Mouse (Mus musculus) C2C12 (cell line): ENCODE measurements around the gene Eif2s2. TPM values are rescaled to one million over a fixed set of nuclear protein-coding genes. Genes with fewer than 3 reads are reported as not detected.
"Not testable (repeated sequence)": the region's sequence is repeated elsewhere in the genome, so short reads cannot be mapped to it uniquely, and the experiment has no call there.

Experiments used
- H3K27me3 ChIP-seq: one replicate; pipeline ENCODE4 v1.6.1; 2011; ENCODE audit not compliant: control insufficient read depth, insufficient read depth, insufficient read length
- H3K36me3 ChIP-seq: one replicate; pipeline ENCODE4 v1.6.1; 2011; ENCODE audit not compliant: control insufficient read depth, insufficient read depth
- H3K4me3 ChIP-seq: one replicate; pipeline ENCODE4 v1.5.1; 2011; ENCODE audit warnings: mild to moderate bottlenecking, control low read depth; ENCODE audit not compliant: poor library complexity, insufficient read depth, severe bottlenecking
- H3K79me2 ChIP-seq: one replicate; pipeline ENCODE4 v1.6.1; 2011; ENCODE audit not compliant: control insufficient read depth, insufficient read depth
- H3K79me3 ChIP-seq: one replicate; pipeline ENCODE4 v1.6.1; 2011; ENCODE audit warnings: low read depth, control low read depth
- H3ac ChIP-seq: one replicate; pipeline ENCODE3; 2011; ENCODE audit warnings: low read depth; ENCODE audit not compliant: control insufficient read depth, insufficient read length
- CEBPB ChIP-seq: IDR thresholded peaks from one replicate; pipeline ENCODE4 v1.6.1; 2011; ENCODE audit warnings: low read depth, mild to moderate bottlenecking, control low read depth, moderate library complexity
- CTCF ChIP-seq: IDR thresholded peaks from one replicate; pipeline ENCODE4 v1.5.1; 2011; ENCODE audit not compliant: control insufficient read depth, insufficient read depth, insufficient read length
- FOSL1 ChIP-seq: IDR thresholded peaks from one replicate; pipeline ENCODE4 v1.8.0; 2011; ENCODE audit warnings: mild to moderate bottlenecking, low read length; ENCODE audit not compliant: poor library complexity, insufficient read depth, severe bottlenecking
- MAX ChIP-seq: IDR thresholded peaks from one replicate; pipeline ENCODE4 v1.6.1; 2011; ENCODE audit warnings: mild to moderate bottlenecking, control low read depth
- MYOD1 ChIP-seq: IDR thresholded peaks from one replicate; pipeline ENCODE4 v1.6.1; 2011; ENCODE audit warnings: low read depth; ENCODE audit not compliant: control insufficient read depth, insufficient read length
- MYOG ChIP-seq: IDR thresholded peaks from one replicate; pipeline ENCODE4 v1.6.1; 2011; ENCODE audit not compliant: control insufficient read depth, insufficient read length; ENCODE audit errors: extremely low read depth
- USF1 ChIP-seq: IDR thresholded peaks from one replicate; pipeline ENCODE4 v1.6.1; 2011; ENCODE audit warnings: low read depth, mild to moderate bottlenecking, control low read depth, moderate library complexity
- polyA plus RNA-seq: library from polyadenylated mRNA; unstranded; fragments of >200 nt; fragmentation: generic; extraction: Trizol; gene quantifications from one replicate; pipeline ENCODE4 v1.2.1, GENCODE M21; 2012; ENCODE audit warnings: missing spikeins

The Eif2s2 gene
- polyA plus RNA-seq, 1 experiment: 91.2 TPM

DNA sequence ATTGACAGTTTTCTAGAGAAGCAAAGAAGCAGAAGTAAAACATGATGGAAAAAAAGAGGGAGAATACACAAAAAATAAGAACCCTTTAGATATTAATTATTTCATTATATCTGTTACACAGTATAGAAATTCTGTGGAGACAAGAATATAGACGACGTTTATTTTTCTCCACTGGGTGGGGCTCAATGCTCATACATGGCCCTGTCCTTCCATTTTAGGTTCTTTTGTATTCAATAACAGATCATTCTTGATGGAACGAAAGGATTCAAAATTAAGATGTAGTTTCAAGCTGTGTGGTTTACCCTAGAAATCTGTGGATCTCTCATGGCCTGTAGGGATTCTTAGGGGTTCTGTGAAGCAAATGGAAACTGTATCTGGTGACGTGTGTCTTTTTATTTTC, 41.1 kb upstream of the Eif2s2 start:
- Histone ChIP-seq H3K79me3 (no peaks in the 10 kb centered on the region), H3ac (no peak overlapping the region), H3K27me3 (peaks cover 19% of the 10 kb centered on the region), H3K79me2 (no peaks in the 10 kb centered on the region), H3K4me3 (no peak overlapping the region), H3K36me3 (no peaks in the 10 kb centered on the region)
- TF ChIP-seq MYOD1 (no peak), CTCF (no peak), MAX (no peak), FOSL1 (no peak), USF1 (no peak), CEBPB (no peak), MYOG (no peak)

- peaks cover 12% of the 10 kb centered on the region for H3K27me3 ChIP-seq
- H3K4me3 ChIP-seq: no peak overlapping the region
- no peak for TF ChIP-seq MYOD1
- TF ChIP-seq FOSL1: no peak
- TF ChIP-seq CTCF: no peak
- no peak for TF ChIP-seq CEBPB
- no peak for TF ChIP-seq MYOG
- TF ChIP-seq USF1: no peak
- TF ChIP-seq MAX: no peak
- H3ac ChIP-seq: no peak overlapping the region
- no peaks in the 10 kb centered on the region for H3K79me2 ChIP-seq
- H3K36me3 ChIP-seq: no peaks in the 10 kb centered on the region
- H3K79me3 ChIP-seq: no peaks in the 10 kb centered on the region
These were observed 35.6 kb upstream of the Eif2s2 start for GRCm38 (mm10) chr2:154928298-154928697.

DNA sequence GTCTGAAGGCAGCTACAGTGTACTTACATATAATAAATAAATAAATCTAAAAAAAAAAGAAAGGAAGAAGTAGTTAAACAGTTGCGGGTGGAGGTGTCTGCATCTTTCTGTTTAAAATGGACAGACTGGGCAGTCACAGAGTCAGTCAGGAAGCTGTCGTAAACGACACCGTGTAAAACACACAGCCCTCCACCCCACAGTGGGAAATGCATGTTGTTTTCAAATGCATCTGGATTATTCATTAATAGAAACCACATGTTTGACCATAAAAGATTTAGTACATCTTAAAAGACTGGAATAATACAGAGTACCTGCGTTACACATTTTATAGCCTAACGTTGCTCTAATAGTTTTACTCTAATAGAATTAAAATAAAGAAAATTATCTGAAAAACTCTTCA, 34.1 kb upstream of the Eif2s2 start:
- Histone ChIP-seq H3K79me3 (no peaks in the 10 kb centered on the region), H3K27me3 (peaks cover 12% of the 10 kb centered on the region), H3K4me3 (no peak overlapping the region), H3K36me3 (no peaks in the 10 kb centered on the region), H3ac (no peak overlapping the region), H3K79me2 (no peaks in the 10 kb centered on the region)
- TF ChIP-seq FOSL1 (no peak), MAX (no peak), CEBPB (no peak), MYOD1 (no peak), MYOG (no peak), CTCF (no peak), USF1 (no peak)

DNA sequence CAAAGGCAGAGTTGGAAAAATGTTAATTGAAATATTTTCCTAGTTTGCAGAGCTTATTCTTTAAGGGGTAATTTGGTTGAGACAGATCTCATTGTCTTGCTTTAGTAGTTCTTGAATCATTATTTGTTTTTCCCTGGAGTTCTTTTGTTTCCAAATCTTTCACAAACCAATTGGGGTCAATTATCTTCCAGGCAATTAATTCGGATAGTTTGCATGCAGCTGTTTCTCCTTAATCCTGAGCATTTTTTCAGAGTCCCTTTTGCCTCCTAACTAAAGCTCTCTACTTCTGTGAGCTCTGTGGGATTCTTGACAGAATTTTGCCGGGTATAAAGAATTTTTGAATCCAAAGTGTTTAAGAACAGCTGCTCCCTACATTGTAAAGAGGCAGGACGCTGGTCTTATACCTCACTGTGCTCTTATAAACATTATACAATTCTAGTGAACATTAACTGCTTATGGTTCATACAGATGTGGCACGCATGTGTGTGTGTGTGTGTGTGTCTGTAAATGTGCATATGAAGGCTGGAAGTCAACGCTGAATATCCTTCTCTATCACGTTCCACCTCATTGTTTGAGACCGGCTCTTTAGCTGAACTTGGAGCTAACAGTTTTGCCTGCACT, 32.8 kb upstream of the Eif2s2 start:
- Histone ChIP-seq H3K79me2 (no peaks in the 10 kb centered on the region), H3K79me3 (no peaks in the 10 kb centered on the region), H3K4me3 (no peak overlapping the region), H3ac (no peak overlapping the region), H3K36me3 (no peaks in the 10 kb centered on the region), H3K27me3 (peaks cover 8% of the 10 kb centered on the region)
- no peak for TF ChIP-seq CTCF
- no peak for TF ChIP-seq MAX
- TF ChIP-seq MYOD1: no peak
- no peak for TF ChIP-seq USF1
- no peak for TF ChIP-seq CEBPB
- TF ChIP-seq FOSL1: no peak
- TF ChIP-seq MYOG: no peak

- H3K4me3 ChIP-seq: not testable (repeated sequence)
These were observed 29.4 kb upstream of the Eif2s2 start for GRCm38 (mm10) chr2:154922134-154922533.

DNA sequence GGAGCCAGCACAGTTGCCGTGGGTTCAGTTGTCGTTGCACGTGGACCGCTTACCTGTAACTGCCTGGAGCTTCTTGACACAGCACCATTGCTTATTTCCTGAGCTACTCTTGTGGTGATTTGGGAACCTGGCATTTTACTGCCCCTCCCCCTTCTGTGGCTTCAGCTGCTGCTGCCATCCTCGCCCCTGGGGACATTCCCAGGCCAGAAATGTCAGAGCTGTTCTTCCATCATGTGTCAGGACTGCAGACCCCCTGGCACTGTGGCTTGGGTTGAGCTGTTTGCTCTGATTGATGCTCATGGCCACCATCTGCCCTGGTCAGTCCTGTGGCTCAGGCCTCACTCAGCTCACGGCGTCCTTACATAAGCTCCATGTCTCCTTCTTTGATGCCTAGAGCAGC, 28.2 kb upstream of the Eif2s2 start:
- TF ChIP-seq USF1: no peak
- TF ChIP-seq CTCF: no peak
- TF ChIP-seq CEBPB: no peak
- no peak for TF ChIP-seq FOSL1
- TF ChIP-seq MAX: no peak
- no peaks in the 10 kb centered on the region for H3K79me2 ChIP-seq
- H3K4me3 ChIP-seq: no peak overlapping the region
- no peaks in the 10 kb centered on the region for H3K79me3 ChIP-seq
- H3ac ChIP-seq: no peak overlapping the region
- peaks cover 4% of the 10 kb centered on the region for H3K27me3 ChIP-seq
- no peaks in the 10 kb centered on the region for H3K36me3 ChIP-seq

More at GRCm38 (mm10) chr2:154922134-154922533, 29.4 kb upstream of the Eif2s2 start:
- H3K36me3 ChIP-seq, H3K27me3 ChIP-seq, H3ac ChIP-seq, H3K79me3 ChIP-seq, H3K79me2 ChIP-seq: not testable (repeated sequence)
